Mouse (Mus musculus) monocyte, adult 2 months (primary cell): ENCODE results near the gene 0610030E20Rik.

ENCODE experiments used
- DNase-seq, 2 experiments: peaks; one replicate each; pipeline ENCODE4 v3.0.0; 2022; ENCODE audit warnings: low spot score in 2 of 2, low read depth in 1 of 2

The 0610030E20Rik gene

DNA sequence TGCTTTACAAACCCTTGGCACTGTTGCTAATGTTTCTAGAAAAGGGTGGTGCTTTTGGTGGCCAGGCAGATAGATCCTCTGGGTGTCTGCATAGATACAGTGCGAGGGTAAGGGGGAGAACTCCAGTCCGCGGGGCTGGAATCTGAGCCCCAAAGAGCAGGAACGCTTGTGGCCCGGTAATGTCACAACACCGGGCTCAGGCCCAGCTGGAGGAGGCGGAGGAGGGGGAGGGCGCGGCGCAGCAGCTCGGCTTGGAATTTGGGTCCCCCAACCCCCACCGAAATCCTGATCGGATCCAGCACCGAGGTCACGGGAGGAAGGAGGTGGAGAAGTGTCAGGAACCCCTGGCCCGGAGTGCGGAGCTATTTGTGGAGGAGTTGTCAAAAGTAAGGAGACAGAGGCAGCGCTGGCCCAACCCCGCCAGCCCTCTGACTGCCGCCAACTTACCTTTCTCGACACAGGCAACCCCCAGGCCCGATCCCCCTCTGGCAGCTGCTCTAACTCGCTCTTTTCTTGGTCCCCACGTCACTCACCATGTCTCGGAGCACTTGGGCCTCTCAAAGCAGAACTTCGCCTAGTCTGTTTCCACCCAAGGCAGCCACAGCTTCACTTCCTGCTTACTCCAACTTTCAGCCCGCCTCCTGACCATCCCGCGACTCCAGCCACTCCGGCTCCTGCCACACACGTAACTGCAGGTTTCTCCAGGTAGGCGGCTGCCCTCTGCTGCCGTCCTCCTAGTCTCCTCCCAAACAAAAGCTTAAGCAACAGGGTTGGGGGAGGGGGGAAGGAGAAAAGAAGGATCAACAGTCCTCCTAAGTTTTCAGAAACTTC is 43.0 kb downstream of the 0610030E20Rik start, which contains the start of gene Vamp8:
TSS of gene Vamp8 (minus strand) at position 763 of the 831 bp plus-strand sequence.
- DNase-seq, result peak; percentile 32 to 59

DNA sequence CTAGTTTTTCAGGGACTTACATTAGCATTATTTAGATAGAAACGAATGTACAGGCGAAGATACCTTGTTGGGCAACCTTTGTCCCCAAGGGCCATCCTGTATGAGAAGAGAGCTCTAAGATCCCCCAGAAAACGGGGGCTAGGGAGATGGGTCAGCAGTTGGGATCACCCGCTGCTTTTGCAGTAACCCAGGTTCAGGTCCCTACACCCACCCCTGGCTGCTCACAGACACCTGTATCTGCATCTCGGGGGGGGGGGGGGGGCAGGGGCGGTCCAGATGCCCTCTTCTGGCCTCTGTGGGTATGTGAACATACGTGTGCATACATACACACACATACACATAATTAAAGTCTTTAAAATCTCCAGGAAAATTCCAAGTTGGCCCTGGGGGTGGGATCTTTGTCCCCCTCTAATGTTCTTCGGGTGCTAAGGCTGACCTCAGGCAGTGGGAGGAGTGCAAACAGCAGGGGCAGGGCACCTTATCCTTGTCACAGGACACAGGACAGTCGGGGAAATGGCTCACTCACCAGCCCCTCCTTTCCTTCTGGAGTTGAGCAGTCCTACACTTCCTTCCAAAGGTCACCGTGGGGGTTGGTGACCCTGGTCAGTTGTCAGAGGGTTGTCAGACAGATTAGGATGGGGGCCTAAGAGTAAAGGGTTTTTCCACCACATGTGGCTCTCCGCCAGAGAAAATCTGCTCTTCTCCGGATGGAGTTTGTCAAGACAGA is 43.8 kb downstream of the 0610030E20Rik start:
- DNase-seq, result no peak

DNA sequence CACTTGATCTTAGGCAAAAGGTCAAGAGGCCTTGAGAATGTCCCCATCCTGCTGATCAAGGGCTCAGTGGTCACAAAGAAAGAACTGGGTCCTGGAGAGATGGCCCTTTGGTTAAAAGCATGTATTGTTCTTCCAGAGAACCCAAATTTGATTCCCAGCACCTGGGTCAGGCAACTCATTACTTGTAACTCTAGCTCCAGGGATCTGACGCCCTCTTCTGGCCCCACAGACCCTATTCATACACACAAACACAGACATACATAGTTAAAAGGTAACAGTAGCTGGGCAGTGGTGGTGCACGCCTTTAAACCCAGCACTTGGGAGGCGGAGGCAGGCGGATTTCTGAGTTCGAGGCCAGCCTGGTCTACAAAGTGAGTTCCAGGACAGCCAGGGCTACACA is 45.2 kb downstream of the 0610030E20Rik start:
- no peak for DNase-seq

DNA sequence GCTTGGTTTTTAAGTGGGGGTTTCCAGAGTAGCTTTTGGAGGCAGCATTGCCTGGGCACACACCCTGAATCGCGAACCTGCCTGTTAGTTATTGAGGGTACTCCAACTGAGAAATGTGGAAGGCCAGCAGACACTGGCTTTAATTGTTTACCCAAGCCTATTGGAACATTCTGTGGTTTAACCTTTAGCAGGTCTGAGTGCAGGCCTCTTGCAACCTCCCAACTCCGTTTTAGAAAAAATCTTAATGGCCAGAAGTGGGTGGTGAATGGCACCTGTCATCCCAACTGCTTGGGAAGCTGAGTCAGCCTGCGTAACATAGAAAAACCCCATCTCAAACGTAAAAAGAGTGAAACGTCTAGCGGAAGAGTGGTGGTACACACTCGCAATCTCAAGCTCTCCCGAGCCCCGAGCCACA is 49.7 kb downstream of the 0610030E20Rik start:
- DNase-seq, result no peak

DNA sequence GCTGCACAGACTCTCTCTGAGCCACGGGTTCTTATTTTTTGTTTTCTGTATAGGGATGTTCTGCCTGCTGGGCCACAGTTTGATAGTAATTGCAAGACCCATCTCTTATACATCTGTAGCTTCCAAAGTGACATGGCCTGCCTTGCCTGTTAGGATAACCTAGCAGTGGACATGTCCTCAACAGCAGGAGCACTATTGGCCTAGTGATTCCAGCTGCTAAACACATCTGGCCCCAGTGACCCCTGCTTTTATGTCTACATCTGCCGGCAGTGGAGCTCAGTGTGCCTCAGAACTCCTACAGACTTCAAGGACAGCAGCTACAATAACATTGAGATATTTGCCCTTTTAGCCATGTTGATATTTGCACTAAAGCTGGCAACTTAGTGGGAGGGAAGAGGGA is 52.9 kb downstream of the 0610030E20Rik start:
- no peak for DNase-seq

DNA sequence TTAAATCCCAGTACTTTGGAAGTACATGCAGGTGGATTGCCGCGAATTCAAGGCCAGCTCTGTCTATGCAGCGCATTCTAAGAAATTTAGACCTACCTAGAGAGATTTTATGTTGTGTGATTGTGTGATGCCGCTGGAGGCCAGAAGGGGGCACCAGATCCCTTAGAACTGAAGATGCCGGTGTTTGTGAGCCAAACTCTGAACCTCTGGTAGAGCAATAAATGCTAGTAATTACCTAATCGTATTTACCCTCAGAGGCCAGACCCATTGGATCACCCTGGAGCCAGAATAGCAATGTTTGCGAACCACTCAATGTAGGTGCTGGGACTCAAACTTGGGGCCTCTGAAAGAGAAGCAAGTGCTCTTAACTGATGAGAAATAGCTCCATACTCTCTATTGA is 54.8 kb downstream of the 0610030E20Rik start:
- peak; percentile 33 to 68 for DNase-seq
